Mouse (Mus musculus): Measurements from ENCODE around the gene Parvg. TPM values are rescaled to one million over a fixed set of nuclear protein-coding genes. Genes with fewer than 3 reads are reported as not detected.

Parvg gene
- total and polyA plus RNA-seq, 3 experiments = 0.02 TPM; not detected in 2

DNA sequence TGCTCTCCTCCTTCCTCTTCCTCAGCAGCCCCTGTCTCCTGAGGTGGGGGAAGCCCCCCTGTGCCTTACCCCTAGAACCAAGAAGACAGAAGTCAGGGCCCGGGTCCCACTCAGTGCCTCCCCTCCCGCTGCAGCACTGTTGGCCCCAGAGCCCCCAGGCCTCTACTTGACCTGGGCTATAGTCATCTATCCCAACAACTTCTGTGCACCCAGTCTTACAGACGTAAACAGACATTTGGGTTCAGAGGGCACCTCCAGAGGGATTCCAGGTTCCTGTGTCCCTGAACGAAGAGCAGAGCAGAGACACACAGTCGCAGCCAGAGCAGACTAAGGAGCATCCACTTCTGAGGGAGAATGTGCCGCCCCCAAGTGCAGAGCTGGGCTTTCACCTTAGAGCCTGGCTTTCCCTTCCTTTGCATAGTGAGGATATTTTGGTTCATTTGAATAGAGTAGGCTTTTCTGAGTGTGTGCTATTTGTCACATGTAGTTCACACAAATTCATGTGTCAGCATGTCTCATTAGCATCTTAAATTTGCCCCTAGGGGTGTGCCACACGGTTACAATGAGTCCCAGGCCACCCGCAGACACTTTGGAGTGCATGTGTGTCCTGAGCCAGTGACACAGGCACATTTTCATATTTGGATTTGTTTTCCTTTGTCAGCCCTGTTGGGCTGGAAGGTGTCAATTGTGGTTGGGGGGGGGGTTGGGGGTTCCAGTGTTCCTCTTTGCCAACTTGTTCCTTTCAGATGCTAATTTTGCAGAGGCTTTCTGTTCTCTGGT lies 22.0 kb upstream of the Parvg start:
- ATAC-seq (ENCODE audit: extremely low read depth, insufficient number of reproducible peaks, low FRiP score, poor library complexity, severe bottlenecking) = no peak
- no peaks in the 10 kb centered on the region for H3K27me3 ChIP-seq (ENCODE audit: insufficient read depth, low read length)
- H3K9me3 ChIP-seq (replicated peaks) = peaks cover 78% of the 10 kb centered on the region
- no peaks in the 10 kb centered on the region for H3K4me1 ChIP-seq (ENCODE audit: insufficient read depth, low read depth, low read length)
- TF ChIP-seq CTCF (IDR thresholded peaks at IDR 0.05; ENCODE audit: low read depth, low read length) (no peak), TAL1 (conservative IDR thresholded peaks at IDR 0.05; ENCODE audit: low read depth, low read length) (no peak), GATA2 (IDR thresholded peaks at IDR 0.05; ENCODE audit: borderline replicate concordance, low read depth, low read length) (no peak), GATA1 (IDR thresholded peaks at IDR 0.05; ENCODE audit: borderline replicate concordance, low read length) (no peak), POLR2AphosphoS5 (IDR thresholded peaks at IDR 0.05; ENCODE audit: insufficient replicate concordance, low read depth, low read length) (no peak)
- no peak for DNase-seq (ENCODE audit: low spot score)
- H3K36me3 ChIP-seq (replicated peaks) = no peaks in the 10 kb centered on the region
- H3K4me3 ChIP-seq (ENCODE audit: low read depth, low read length) = no peak overlapping the region

DNA sequence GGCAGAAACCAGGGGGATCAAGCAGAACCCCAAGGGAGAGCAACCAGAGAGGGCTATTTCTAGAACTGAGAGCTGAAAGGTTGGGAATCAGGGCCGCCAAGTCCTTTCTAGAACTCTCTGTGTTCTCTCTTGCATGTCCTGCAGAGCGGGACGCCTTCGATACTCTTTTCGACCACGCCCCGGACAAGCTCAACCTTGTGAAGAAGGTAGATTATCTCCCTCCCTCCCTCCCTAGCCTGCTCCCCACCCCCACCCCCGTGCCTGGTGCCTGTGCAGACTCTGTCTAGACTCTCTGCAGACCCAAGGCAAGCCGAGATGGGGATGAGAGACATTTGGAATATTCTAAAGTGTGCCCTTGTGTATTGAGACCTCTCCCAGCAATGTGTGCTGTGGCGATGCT lies 20.6 kb upstream of the Parvg start:
- no peak overlapping the region for H3K4me3 ChIP-seq (ENCODE audit: low read depth, low read length)
- DNase-seq (ENCODE audit: low spot score) (no peak), ATAC-seq (ENCODE audit: extremely low read depth, insufficient number of reproducible peaks, low FRiP score, poor library complexity, severe bottlenecking) (no peak)
- no peaks in the 10 kb centered on the region for H3K36me3 ChIP-seq (replicated peaks)
- H3K27me3 ChIP-seq (ENCODE audit: insufficient read depth, low read length) = no peaks in the 10 kb centered on the region
- H3K4me1 ChIP-seq (ENCODE audit: insufficient read depth, low read depth, low read length) = no peaks in the 10 kb centered on the region
- TF ChIP-seq GATA2 (IDR thresholded peaks at IDR 0.05; ENCODE audit: borderline replicate concordance, low read depth, low read length) (no peak), CTCF (IDR thresholded peaks at IDR 0.05; ENCODE audit: low read depth, low read length) (no peak), POLR2AphosphoS5 (IDR thresholded peaks at IDR 0.05; ENCODE audit: insufficient replicate concordance, low read depth, low read length) (no peak), GATA1 (IDR thresholded peaks at IDR 0.05; ENCODE audit: borderline replicate concordance, low read length) (no peak), TAL1 (conservative IDR thresholded peaks at IDR 0.05; ENCODE audit: low read depth, low read length) (no peak)
- peaks cover 71% of the 10 kb centered on the region for H3K9me3 ChIP-seq (replicated peaks)

DNA sequence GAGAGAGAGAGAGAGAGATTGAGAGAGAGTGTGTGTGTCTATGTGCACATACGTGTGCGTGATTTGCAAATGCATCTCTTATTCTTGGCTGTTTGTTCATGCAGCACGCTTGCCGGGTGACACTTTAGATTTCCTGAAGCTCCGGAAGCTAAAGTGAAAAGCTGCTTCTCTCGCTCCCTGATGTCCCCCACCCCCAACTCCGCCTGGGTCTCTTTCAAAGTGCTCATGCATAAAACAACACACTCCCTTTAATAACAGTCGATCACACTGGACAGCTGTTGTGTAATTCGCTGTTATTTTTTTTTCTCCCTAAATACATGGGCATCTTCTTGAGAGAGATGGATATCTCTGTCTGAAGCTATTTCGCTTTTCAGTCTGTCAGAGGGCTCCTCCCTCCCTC lies 18.5 kb upstream of the Parvg start:
- Histone ChIP-seq H3K36me3 (replicated peaks) (no peaks in the 10 kb centered on the region), H3K4me1 (ENCODE audit: insufficient read depth, low read depth, low read length) (no peaks in the 10 kb centered on the region), H3K4me3 (ENCODE audit: low read depth, low read length) (no peak overlapping the region), H3K27me3 (ENCODE audit: insufficient read depth, low read length) (no peaks in the 10 kb centered on the region), H3K9me3 (replicated peaks) (peaks cover 66% of the 10 kb centered on the region)
- DNase-seq (ENCODE audit: low spot score) = no peak
- ATAC-seq (ENCODE audit: extremely low read depth, insufficient number of reproducible peaks, low FRiP score, poor library complexity, severe bottlenecking) = no peak
- TF ChIP-seq GATA1 (IDR thresholded peaks at IDR 0.05; ENCODE audit: borderline replicate concordance, low read length) (no peak), GATA2 (IDR thresholded peaks at IDR 0.05; ENCODE audit: borderline replicate concordance, low read depth, low read length) (no peak), POLR2AphosphoS5 (IDR thresholded peaks at IDR 0.05; ENCODE audit: insufficient replicate concordance, low read depth, low read length) (no peak), TAL1 (conservative IDR thresholded peaks at IDR 0.05; ENCODE audit: low read depth, low read length) (no peak), CTCF (IDR thresholded peaks at IDR 0.05; ENCODE audit: low read depth, low read length) (no peak)

DNA sequence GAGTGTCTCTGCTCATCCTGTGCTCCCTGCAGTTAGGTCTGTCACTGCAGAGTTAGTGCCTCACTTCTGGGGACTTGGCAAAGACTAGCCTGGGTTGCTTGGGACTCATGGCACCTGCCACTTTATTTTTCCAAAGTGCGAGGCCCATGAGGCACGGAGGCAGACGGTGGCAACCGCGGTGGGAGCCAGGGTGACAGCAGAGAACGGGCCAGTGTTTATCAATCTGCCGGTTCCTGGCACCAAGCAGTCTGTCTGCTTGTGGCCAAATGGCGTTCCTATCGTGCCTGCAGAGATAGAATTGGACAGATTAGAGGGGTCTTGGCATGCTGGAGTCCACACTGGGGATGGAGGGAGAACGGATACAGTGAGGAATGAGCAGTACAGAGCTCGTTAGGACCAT lies 13.6 kb upstream of the Parvg start:
- ATAC-seq (ENCODE audit: extremely low read depth, insufficient number of reproducible peaks, low FRiP score, poor library complexity, severe bottlenecking) (no peak), DNase-seq (ENCODE audit: low spot score) (no peak)
- H3K9me3 ChIP-seq (replicated peaks) = peaks cover 71% of the 10 kb centered on the region
- no peaks in the 10 kb centered on the region for H3K36me3 ChIP-seq (replicated peaks)
- TF ChIP-seq TAL1 (conservative IDR thresholded peaks at IDR 0.05; ENCODE audit: low read depth, low read length) = no peak
- TF ChIP-seq GATA2 (IDR thresholded peaks at IDR 0.05; ENCODE audit: borderline replicate concordance, low read depth, low read length) = no peak
- no peak for TF ChIP-seq POLR2AphosphoS5 (IDR thresholded peaks at IDR 0.05; ENCODE audit: insufficient replicate concordance, low read depth, low read length)
- TF ChIP-seq GATA1 (IDR thresholded peaks at IDR 0.05; ENCODE audit: borderline replicate concordance, low read length) = no peak
- TF ChIP-seq CTCF (IDR thresholded peaks at IDR 0.05; ENCODE audit: low read depth, low read length) = no peak
- no peak overlapping the region for H3K4me3 ChIP-seq (ENCODE audit: low read depth, low read length)
- H3K4me1 ChIP-seq (ENCODE audit: insufficient read depth, low read depth, low read length) = no peaks in the 10 kb centered on the region
- H3K27me3 ChIP-seq (ENCODE audit: insufficient read depth, low read length) = no peaks in the 10 kb centered on the region

DNA sequence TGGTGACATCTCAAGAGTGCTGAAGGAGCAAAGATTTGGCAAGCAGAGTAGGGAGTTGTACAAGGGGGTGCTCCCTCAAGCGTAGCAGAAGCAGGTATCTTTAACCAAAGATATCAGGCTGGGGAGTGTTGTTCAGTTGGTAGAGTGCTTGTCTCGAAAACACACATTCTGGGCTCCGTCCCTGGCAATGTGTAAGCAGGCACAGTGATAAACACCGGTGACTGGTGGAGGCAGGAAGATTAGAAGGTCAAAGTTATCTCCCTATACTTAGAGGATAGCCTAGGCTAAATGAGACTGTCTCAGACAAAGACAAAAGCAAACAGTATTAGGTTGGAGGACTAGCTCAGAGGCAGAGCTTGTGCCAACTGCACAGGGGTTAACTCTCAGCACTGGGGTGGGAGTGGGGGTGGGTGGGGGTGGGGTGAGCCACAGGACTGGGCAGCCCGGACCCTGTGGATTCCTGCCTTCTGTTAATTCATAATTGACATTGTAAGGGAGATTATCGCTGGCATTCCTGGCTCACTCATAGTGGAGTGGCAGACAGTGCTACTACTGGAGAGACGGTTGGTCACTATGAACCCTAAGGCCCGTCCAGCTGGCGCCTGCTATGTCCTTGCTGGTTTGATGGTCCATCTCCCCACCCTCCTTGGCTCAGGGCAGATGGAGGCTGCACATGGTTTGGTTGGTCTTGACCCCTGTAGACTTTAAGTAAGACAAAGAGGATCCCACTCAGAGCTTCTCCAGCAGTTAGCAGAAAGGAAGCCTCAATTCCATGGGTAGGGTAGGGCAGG lies 12.3 kb upstream of the Parvg start:
- no peak overlapping the region for H3K4me3 ChIP-seq (ENCODE audit: low read depth, low read length)
- H3K9me3 ChIP-seq (replicated peaks) = peaks cover 77% of the 10 kb centered on the region
- H3K36me3 ChIP-seq (replicated peaks) = no peaks in the 10 kb centered on the region
- no peaks in the 10 kb centered on the region for H3K4me1 ChIP-seq (ENCODE audit: insufficient read depth, low read depth, low read length)
- TF ChIP-seq GATA2 (IDR thresholded peaks at IDR 0.05; ENCODE audit: borderline replicate concordance, low read depth, low read length) = no peak
- no peak for TF ChIP-seq GATA1 (IDR thresholded peaks at IDR 0.05; ENCODE audit: borderline replicate concordance, low read length)
- no peak for TF ChIP-seq CTCF (IDR thresholded peaks at IDR 0.05; ENCODE audit: low read depth, low read length)
- TF ChIP-seq TAL1 (conservative IDR thresholded peaks at IDR 0.05; ENCODE audit: low read depth, low read length) = no peak
- TF ChIP-seq POLR2AphosphoS5 (IDR thresholded peaks at IDR 0.05; ENCODE audit: insufficient replicate concordance, low read depth, low read length) = no peak
- H3K27me3 ChIP-seq (ENCODE audit: insufficient read depth, low read length) = no peaks in the 10 kb centered on the region
- ATAC-seq (ENCODE audit: extremely low read depth, insufficient number of reproducible peaks, low FRiP score, poor library complexity, severe bottlenecking) (no peak), DNase-seq (ENCODE audit: low spot score) (no peak)
